Mouse (Mus musculus) layer of hippocampus, adult 8-10 months (tissue): ENCODE results near the gene Man2a1. TPM values are rescaled to one million over a fixed set of nuclear protein-coding genes. Genes with fewer than 3 reads are reported as not detected.

Experiments
- DNase-seq, 2 experiments: peaks; one replicate each; pipeline ENCODE4 v3.0.0; 2022; ENCODE audit warnings: low spot score in 2 of 2
- total RNA-seq, 4 experiments: library from RNA; stranded (reverse); gene quantifications; 2 replicates each; pipeline ENCODE4 v1.2.4; 2022

Man2a1 gene
- total RNA-seq, result 10 to 100 TPM; 15.4 to 19.8 (median 16.4) TPM

DNA sequence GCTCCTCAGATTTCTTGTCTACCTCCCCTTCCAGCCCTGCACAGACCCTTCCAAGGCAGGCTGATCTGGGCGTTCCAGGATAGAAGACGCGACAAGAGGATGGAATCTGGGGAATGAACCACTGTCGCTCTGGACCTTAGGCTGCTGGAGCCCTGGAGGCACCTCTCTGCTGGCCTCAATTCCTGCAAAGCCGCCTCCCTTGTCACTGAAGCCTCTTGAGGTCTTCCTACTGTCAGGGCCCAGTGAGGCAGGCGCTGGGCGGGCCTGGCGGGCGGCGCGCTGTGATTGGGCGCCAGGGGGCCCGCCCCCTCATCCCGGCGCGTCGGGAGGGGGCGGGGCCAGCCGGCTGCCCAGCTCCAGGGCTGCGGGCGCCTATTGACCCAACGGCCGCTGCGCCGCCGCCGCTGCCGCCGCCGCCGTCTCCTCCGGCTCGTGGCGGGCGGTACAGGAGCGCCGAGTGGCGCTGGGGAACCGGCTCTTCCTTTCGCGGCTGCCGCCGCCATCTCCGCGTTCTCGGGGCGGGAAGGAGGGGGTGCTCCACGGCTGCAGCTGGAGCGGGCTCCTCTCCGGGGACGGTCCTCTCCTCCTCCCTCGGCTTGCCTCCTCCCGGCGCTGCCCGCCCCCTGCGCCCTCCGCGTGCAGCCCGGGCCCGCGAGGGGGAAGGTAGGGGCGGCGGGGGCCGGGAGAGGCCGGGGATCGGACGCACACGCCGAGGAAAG, at the start of gene Man2a1:
Gene Man2a1 (plus strand): TSS at position 365 of the 719 bp plus-strand sequence.
- DNase-seq, result peak; percentile 73 to 81

DNA sequence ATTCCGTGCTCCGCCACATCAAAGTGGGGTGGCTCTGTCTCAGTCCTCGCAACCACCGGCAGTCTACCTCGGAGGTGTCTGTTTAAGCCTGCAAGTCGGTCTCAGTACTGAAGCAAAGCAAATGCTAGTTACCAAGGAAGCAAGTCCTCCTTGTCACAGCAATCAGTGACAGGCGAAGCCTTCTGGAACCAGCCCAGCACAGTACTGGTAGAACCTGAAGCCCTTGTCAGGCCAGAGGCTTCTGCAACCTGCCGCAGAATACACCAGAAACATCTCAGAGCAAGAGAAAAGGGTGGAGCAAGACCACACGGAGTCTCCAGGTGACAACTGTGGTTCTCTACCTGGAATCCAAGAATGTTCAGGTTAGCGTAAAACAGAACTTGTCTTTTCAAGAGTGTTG, 47.2 kb upstream of the Man2a1 start:
- DNase-seq, result no peak

DNA sequence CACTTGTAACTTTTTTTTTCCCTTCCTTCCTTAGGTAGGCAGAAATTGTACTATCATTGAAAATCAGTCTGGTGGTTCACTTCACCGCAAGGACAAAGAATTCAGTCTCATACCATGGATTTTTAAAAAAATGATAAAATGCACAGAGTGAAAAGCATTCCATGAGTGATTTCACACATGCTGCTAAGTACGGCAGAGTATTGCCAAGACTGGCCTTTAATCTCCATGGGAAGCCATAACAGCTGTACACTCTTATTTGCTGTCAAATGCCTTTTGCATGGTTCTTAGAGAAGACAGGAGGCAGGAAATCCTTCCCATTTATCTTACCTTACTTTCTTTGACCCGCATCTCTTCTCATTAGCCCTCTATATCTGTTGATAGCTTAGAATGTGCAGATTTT, 45.6 kb upstream of the Man2a1 start:
- DNase-seq, result no peak

DNA sequence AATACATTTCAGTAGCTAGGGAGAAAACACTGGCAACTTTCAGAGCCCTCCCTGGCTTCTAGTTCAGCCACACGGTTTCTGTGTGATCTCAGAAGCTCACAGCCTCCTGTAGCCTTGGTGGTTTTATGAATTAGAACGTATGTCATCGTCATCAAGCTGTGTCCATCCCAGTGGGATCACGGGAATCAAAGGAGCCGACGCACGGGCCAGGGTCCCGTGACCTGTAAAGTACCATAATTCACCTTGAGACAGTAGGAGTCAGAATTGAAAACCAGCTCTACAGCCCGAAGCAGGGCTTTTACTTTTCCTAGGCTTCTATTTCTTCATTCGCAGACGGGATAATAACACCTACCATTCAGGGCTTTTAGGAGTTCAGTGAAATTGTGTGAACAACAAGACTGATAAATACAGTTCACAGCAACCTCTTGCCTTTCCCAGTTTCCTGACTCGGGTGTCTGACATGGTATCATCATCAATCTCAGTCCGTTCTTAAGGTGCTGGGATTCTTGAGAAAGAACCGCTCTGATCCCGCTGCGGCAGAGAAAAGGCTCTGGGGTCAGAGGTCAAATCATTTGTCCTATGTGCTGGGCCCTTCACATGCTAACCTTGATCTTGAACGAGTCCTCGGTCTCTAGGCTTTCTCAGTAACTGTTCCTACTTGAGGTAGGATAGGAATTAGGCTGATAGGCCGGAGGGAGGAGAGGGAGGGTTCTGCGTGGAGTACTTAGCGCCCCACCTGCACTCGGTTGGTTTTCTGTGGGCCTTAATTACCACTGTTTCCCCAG, 43.7 kb upstream of the Man2a1 start:
- no peak for DNase-seq

DNA sequence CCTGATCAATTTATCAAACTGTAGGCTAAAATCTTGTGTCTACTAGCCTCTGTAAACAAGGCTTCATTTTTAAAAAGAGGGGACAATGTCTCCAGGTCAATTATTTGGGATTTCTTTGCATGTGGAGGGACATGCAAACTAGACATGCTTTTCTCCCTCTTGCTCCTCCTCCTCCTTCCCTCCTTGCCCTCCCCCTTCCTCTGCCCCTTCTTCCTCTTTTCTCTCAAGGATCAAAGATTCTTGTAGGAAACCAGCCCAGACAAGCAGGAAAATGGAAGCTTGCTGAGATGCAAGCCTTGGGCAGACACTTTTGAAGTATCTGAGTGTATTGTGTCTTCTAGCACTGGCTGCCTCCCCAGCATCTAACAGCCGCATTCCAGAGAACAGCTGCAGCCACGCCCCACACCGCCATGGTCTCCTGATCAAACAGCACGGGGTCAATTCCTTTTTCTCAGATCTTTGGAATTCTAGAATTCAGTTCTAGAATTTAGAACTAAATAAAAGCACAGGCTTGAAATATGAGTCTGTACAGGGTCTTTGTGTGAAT, 41.5 kb upstream of the Man2a1 start:
- DNase-seq, result no peak

DNA sequence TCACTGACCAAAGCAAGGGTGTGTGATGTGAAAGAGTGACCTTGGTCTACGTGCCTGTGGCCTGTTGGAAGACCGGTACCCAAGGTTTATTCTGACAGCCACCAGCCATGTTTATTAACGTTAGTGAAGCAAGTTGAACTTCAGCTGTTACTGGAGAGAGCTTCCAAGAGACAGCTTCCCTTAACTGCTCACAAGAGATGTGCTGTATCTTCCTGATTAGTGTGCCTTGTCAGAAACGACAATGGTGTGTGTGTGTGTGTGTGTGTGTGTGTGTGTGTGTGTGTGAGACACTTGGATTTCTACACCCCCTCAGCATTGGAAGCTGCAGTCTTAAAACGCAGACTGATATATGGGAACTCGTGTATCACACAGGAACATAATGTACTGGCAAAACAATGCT, 34.1 kb upstream of the Man2a1 start:
- DNase-seq, result no peak

DNA sequence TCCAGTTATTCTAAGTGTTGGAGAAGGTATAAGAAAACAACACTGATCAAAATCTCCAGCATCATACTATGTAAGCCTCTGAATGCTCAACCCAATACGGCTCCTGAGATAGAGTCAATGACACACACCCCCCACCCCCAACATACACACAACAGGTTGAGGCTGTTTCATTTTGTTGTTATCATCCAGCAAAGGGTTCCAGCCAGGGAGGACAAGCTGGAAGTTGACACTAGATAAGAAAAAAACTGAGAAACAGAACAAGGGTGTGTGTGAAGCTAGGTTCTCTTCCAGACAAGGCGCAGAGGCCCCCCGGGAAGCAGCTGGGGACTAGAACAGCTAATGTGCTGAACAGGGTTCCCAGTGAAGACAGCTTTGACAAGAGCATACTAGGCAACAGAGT, 33.0 kb upstream of the Man2a1 start:
- no peak for DNase-seq

DNA sequence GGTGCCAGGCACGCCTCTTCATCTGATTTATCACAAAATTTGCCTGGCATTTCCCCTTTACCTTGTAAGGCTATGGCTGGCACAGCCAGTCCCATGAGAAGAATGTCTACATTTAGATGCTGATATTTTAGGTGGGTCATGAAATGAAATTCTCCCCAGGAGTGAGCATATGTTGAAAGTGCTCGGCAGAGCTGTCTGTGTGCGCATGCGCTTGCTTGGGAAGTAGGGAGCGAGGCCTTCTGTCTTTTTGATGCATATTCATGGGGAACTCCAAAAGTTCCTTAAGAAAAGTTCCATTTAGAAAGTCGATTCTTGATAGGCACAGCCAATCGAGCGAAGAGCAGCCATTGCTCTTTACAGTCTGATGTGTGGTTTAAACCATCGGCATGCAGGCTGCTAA, 26.6 kb upstream of the Man2a1 start:
- DNase-seq, result no peak

DNA sequence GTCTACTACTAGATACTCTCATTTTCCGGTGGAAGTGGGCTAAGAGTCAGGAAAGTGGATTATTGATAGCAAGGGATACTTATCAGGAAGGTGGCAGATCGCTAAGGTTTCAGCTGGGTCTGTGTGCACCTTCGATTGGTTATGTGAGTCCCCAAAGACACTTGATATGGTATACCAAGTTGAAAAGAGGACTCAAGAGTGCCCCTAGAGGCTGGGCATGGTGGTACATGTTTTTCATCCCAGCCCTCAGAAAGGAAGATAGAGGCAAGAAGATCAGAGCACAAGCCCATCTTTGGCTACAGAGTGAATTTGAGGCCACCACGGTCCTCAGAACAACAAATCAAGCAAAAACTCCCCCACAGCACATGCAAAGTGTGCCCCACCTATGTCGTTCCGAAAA, 25.3 kb upstream of the Man2a1 start:
- DNase-seq, result no peak

DNA sequence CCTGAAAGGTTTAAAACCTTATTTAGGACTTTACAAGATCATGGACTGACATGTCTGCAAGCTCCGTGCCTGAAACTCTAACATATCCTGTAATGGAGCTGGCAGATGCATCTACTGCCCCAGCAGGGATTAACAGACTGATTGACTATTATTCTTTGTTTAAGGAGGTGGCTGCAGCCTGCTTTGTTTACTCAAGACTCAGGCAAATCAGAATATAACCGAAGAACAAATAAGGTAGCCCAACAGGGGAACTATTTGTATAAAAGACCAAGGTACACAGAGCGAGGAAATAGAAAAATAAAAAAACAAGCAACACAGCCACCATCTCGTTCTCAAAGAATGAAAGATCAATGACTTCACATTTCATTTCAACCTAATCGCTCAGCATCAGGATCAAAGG, 23.1 kb upstream of the Man2a1 start:
- DNase-seq, result no peak

DNA sequence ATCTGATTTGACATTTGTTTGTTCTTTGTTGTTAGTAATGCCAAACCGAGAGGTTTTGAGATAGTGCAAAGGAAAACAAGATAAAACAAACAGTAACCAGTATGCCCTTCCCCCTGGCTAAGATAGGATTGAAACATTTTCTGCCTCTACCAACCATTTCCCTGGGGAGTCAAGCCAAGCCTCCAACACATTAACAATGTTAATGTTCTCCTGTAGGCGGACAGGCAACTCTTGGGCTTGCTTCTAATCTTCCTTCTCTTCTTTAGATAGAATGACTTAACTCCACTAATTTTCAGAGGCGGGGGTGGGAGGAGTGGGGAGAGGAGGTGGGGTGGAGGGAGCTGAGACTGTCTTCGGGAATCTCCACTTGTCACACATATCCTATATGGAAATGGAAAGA, 22.2 kb upstream of the Man2a1 start:
- DNase-seq, result no peak

DNA sequence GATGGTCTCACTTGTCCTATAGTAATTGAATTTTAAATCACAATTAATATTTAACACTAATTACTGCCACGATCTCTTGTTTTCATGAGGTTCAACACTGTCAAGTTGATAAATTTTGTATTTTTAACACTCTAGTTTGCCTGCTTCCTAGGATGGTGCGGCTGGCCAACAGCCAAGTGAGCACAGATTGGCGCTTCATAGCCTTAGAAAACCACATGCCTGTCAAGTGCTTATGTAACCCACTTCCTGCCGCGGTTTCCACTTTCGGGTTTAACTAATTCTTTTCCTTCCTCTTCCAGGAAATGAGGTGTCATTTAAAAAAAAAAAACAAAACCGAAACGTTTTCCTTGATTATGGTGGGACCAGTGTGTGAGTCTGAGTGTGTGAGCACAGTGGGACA, 20.8 kb upstream of the Man2a1 start:
- DNase-seq, result peak; percentile 66 to 82

DNA sequence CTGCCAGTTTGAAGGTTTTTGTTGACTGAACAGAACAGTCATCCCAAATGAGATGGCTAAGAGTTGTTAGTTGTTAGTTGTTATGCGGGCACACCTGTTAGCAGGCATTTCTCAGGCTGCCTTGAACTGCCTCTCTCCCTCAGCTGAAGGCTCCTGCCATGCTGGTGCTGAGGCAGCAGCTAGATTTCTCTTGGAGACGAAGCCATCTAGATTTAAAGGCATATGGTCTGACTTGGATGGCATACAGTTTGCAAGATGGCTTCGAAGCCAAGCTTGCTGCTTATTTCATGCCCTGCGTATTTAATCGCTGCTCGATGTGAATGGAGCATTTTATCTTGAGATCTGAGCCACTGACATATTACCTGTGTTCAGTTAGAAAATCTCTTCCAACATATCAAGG, 19.4 kb upstream of the Man2a1 start:
- DNase-seq, result no peak

DNA sequence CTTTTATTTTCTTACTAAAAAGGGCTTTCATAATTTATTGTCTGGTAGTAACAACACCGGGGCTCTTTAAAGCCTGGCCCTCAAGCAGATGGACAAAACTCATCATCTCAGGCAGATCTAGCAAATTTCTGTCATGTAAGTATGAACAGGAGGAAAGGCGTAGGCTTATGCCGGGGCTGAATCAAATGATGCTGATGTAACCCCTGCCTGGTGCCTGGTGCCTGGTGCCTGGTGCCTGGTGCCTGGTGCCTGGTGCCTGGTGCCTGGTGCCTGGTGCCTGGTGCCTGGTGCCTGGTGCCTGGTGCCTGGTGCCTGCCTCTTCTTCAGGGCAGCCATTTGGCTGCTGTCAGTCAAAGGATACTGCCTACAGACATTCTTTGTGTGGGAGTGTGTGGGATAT, 18.6 kb upstream of the Man2a1 start:
- peak; percentile 35 to 36 for DNase-seq

DNA sequence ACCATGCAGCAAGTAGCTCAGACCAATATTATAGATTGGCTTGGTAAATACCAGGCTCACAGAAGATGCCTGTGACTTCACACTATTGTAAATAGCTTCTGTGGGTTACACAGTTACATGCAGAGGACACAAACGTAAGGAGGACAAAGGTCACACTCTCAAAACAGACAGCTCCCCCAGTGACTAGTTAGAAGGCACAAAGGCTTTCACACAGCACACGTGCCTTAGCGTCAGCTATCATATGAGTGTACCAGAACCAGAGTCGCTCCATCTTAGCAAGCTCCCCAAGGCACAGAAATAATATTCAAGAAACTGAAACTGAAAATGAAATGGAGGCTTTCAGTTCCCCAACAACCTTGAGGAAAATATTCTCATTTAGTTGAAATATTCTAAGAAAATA, 10.1 kb upstream of the Man2a1 start:
- no peak for DNase-seq

DNA sequence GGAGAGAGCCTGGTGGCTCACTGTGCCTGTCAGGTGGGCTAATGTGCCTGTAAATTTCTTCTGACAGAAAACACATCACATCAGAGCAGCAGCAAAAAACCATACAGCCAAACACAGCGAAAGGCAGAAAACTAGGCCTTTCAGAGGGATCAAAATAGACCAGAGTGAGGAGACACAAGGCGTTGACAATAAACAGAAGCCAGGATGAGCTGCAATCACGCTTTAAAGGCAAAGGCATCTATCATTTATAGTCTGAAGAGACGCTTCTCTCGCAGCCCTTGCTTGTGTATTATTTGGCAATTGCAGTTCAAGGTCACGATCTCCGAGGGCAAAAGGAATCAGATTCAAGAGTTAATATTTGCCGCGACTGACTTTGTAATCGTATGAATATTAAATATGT, 9.2 kb upstream of the Man2a1 start:
- DNase-seq, result no peak

DNA sequence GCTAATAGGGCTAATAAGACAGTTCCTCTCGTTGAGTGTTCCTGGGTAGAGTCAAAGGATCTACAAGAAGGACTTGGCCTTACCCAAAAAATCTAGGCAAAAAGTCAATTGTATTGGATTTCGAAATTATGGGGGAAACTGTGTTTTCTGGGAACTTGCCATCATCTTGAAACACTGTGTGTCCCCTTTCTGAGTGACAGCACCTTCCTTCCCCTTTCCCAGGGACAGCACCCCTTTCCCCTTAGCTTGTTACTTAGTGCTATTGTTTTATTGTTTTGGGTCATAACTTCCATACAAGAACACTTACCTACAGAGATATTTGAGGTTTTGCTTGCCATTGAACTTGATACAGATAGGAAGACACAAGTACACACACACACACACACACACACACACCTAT, 8.2 kb upstream of the Man2a1 start:
- no peak for DNase-seq

DNA sequence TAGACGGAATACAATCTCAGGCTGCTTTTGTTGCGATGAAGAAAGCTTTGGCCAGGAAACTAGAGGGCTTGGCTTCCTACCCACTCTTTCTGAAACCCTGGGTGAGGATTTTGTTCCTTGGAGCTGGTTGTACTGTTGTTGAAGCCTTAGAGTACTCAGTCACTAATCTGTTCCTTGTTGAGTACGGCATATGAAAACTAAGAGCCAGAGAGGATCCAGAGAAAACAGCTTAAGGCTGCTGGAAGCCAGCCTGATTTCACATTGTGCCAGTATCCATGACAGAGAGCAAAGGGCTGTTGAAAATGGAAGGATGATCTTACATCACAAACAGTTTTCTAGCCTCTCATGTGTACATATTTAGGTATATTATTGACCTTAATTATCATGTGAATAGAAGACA, 7.7 kb upstream of the Man2a1 start:
- DNase-seq, result no peak

DNA sequence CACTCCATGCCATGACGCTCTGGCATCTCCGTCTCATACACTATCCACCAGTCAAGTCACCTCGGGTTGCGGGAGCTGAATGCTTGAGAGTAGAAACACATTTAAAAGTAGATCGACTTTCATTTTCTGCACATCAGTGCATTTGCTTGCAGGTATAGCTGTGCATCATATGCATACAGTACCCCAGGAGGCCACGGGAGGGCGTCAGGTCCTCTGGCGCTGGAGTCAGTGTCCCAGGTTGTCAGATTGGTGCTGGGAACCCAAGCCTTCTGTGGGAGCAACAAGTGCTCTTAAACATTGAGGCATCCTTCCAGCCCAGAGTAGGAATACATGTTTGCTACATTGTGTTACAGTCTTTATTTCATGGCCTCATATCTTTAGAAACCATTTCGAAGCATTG, 2.8 kb upstream of the Man2a1 start:
- no peak for DNase-seq

DNA sequence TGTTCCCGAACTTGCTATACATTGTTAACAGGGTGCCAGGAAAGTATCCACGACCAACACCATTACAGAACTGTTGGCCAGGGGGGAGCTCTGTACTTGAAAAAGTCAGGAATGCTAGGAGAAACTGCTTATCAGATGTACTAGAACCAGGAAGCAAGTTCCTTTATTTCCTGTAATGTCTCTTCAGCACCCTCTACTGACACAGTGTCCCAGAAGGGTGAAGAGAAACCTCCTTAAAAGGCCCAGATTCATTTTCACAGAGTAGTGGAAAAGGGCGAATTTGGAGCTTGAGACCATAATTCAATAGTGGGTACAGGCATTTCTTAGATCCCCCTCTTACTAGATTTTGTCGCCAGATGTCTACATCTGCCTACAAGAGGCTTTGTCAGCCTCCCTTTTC, 620 bp upstream of the Man2a1 start:
- DNase-seq, result no peak

DNA sequence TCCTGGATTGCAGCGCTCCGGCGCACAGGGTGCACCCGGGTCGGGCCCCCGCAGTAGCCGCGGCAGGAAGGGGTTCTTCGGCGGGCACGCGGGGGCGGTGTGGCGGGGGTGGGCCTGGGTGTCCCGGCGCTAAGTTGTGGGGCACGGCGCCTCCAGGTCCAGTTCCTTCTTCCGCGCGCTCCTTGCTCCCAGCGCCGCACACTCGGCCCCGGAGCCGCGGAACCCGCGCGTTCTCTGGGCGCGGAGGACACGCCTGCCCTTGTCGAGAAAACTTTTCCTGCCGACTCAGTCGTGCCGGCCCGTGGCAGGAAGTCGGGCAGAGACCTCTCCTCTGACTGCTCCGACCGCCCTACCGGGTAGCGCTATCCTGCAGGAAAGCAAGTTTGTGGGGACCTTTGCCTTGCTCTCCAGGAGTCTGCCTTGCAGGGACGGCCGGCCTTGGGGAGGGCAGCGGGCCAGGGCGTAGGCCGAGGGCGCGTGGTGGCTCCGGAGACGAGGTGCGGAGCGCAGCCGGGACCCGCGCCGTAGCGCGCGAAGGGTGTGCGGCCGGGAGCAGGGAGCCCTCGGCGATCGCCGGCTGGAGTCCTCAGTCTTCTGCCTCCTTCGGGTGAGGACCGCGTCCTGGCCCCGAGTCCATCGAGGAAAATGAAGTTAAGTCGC, 685 bp downstream of the Man2a1 start:
- DNase-seq, result peak in 1 of 2 experiments; percentile 27
